Mouse (Mus musculus): ENCODE data around the gene Lrp1. TPM values are rescaled to one million over a fixed set of nuclear protein-coding genes. Genes with fewer than 3 reads are reported as not detected.

The Lrp1 gene
- total and polyA plus RNA-seq, 3 experiments: 0.39 to 0.42 TPM; not detected in 1

DNA sequence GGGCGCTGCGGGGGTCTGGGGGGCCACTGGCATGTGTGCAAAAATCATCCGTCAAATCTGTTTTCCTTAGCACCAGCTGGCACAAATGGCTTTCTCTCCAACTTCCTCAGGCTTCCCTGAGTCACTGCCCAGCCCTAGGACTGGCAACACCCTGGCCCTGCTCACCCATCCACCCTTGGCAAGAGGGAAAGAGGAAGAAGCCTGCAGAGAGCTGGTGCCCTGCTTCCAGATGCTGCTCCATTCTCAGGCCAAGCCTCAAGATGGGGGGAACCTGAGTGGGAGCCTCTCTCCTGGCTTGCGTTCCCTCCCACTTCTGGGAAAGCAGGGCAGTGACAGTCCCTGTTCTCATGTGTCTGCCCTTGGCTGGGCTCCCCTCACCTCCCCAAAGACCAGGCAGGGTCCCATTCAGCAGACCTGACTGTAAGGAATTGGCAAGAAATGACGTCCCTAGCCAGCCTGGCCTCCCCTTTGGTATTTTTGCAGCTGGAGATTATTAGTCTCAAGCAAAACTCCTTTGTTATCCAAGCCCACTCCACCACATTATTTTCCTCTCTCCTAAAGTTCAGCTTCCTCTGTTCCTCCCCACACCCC, 23.5 kb downstream of the Lrp1 start:
- H3K27ac ChIP-seq (ENCODE audit: control insufficient read depth, low read depth, low read length): no peak overlapping the region

GRCm38 (mm10) chr10:127596321-127596941, 24.5 kb downstream of the Lrp1 start:
- DNase-seq (ENCODE audit: low read depth, low spot score): peak; percentile 61
- H3K79me2 ChIP-seq (ENCODE audit: control insufficient read depth, insufficient read depth, low read length, poor library complexity): no peaks in the 10 kb centered on the region
- H3K9ac ChIP-seq (ENCODE audit: control insufficient read depth, low read depth, low read length, poor library complexity, severe bottlenecking): no peak overlapping the region
- peaks cover 0 to 37% of the 10 kb centered on the region in 2 experiments; a peak in 2 of 4 replicates for H3K4me1 ChIP-seq (ENCODE audit: control insufficient read depth in 1 of 2, insufficient read depth in 2 of 2, low read length in 2 of 2)
- H3K27ac ChIP-seq (ENCODE audit: control insufficient read depth, low read depth, low read length): no peak overlapping the region
- H3K27me3 ChIP-seq (ENCODE audit: control insufficient read depth in 1 of 2, insufficient read depth in 2 of 2, low read length in 2 of 2): peaks cover 0 to 4% of the 10 kb centered on the region in 2 experiments; a peak in 1 of 4 replicates
- no peak overlapping the region for H3K4me3 ChIP-seq (ENCODE audit: control insufficient read depth in 1 of 2, insufficient read depth in 1 of 2, low read depth in 2 of 2, low read length in 2 of 2)
- peaks cover 0 to 13% of the 10 kb centered on the region in 2 experiments; a peak in 2 of 4 replicates for H3K36me3 ChIP-seq (ENCODE audit: control insufficient read depth in 1 of 2, insufficient read depth in 2 of 2, low read length in 2 of 2)
- no peak for TF ChIP-seq SIN3A (IDR thresholded peaks at IDR 0.05; ENCODE audit: low read length)
- no peak for TF ChIP-seq USF1 (IDR thresholded peaks at IDR 0.05; ENCODE audit: low read depth, low read length)
- no peak for TF ChIP-seq BHLHE40 (IDR thresholded peaks at IDR 0.05; ENCODE audit: borderline replicate concordance, low read depth, low read length)
- no peak for TF ChIP-seq POLR2AphosphoS2 (IDR thresholded peaks at IDR 0.05; ENCODE audit: low read length)
- no peak for TF ChIP-seq UBTF (IDR thresholded peaks at IDR 0.05; ENCODE audit: borderline replicate concordance, insufficient read depth, low read depth, low read length)
- no peak for TF ChIP-seq ZMIZ1 (IDR thresholded peaks at IDR 0.05; ENCODE audit: low read depth, low read length)
- no peak for TF ChIP-seq MXI1 (IDR thresholded peaks at IDR 0.05; ENCODE audit: low read depth, low read length)
- no peak for TF ChIP-seq HCFC1 (IDR thresholded peaks at IDR 0.05; ENCODE audit: low read depth, low read length)
- no peak for TF ChIP-seq NRF1 (IDR thresholded peaks at IDR 0.05; ENCODE audit: insufficient read depth, low read depth, low read length, poor library complexity, severe bottlenecking)
- TF ChIP-seq NELFE (IDR thresholded peaks at IDR 0.05; ENCODE audit: low read depth, low read length): no peak
- no peak for TF ChIP-seq ELF1 (IDR thresholded peaks at IDR 0.05; ENCODE audit: low read depth, low read length)
- TF ChIP-seq RCOR1 (IDR thresholded peaks at IDR 0.05; ENCODE audit: low read depth, low read length): no peak; the same call in 1 of the 2 replicates
- TF ChIP-seq MAX (IDR thresholded peaks at IDR 0.05; ENCODE audit: low read length): no peak
- TF ChIP-seq EP300 (IDR thresholded peaks at IDR 0.05; ENCODE audit: low read depth in 1 of 2, low read length in 2 of 2): no peak; a peak in 1 of 4 replicates
- no peak for TF ChIP-seq TCF12 (IDR thresholded peaks at IDR 0.05; ENCODE audit: low read depth, low read length)
- no peak for TF ChIP-seq POLR2A (IDR thresholded peaks at IDR 0.05; ENCODE audit: control insufficient read depth in 1 of 2, insufficient read depth in 1 of 2, low read depth in 1 of 2, low read length in 2 of 2, poor library complexity in 1 of 2)
- no peaks in the 10 kb centered on the region for H3K9me3 ChIP-seq (replicated peaks; ENCODE audit: insufficient read depth, low read length)

More for the DNA sequence above, 23.5 kb downstream of the Lrp1 start:
- peaks cover 0 to 13% of the 10 kb centered on the region in 2 experiments; a peak in 2 of 4 replicates for H3K36me3 ChIP-seq (ENCODE audit: control insufficient read depth in 1 of 2, insufficient read depth in 2 of 2, low read length in 2 of 2)
- H3K9ac ChIP-seq (ENCODE audit: control insufficient read depth, low read depth, low read length, poor library complexity, severe bottlenecking): no peak overlapping the region
- H3K4me1 ChIP-seq (ENCODE audit: control insufficient read depth in 1 of 2, insufficient read depth in 2 of 2, low read length in 2 of 2): peaks cover 0 to 32% of the 10 kb centered on the region in 2 experiments; a peak in 2 of 4 replicates
- TF ChIP-seq POLR2A (IDR thresholded peaks at IDR 0.05; ENCODE audit: control insufficient read depth in 1 of 2, insufficient read depth in 1 of 2, low read depth in 1 of 2, low read length in 2 of 2, poor library complexity in 1 of 2) (no peak), BHLHE40 (IDR thresholded peaks at IDR 0.05; ENCODE audit: borderline replicate concordance, low read depth, low read length) (no peak), USF1 (IDR thresholded peaks at IDR 0.05; ENCODE audit: low read depth, low read length) (no peak), TAL1 (IDR thresholded peaks at IDR 0.05; ENCODE audit: low read length) (no peak), MYB (IDR thresholded peaks at IDR 0.05; ENCODE audit: low read depth, low read length) (no peak), MEF2A (IDR thresholded peaks at IDR 0.05; ENCODE audit: extremely low read depth, insufficient replicate concordance, low read depth, low read length, poor library complexity, severe bottlenecking) (no peak), HCFC1 (IDR thresholded peaks at IDR 0.05; ENCODE audit: low read depth, low read length) (no peak), KAT2A (conservative IDR thresholded peaks at IDR 0.05; ENCODE audit: low read depth, low read length) (no peak), GABPA (IDR thresholded peaks at IDR 0.05; ENCODE audit: low read depth, low read length) (no peak), RAD21 (IDR thresholded peaks at IDR 0.05; ENCODE audit: low read depth, low read length) (no peak), ELF1 (IDR thresholded peaks at IDR 0.05; ENCODE audit: low read depth, low read length) (no peak), TCF12 (IDR thresholded peaks at IDR 0.05; ENCODE audit: low read depth, low read length) (no peak), ZC3H11A (IDR thresholded peaks at IDR 0.05; ENCODE audit: low read depth, low read length) (no peak)
- DNase-seq (ENCODE audit: low read depth, low spot score): peak; percentile 17
- no peaks in the 10 kb centered on the region for H3K9me3 ChIP-seq (replicated peaks; ENCODE audit: insufficient read depth, low read length)
- no peak overlapping the region for H3K4me3 ChIP-seq (ENCODE audit: control insufficient read depth in 1 of 2, insufficient read depth in 1 of 2, low read depth in 2 of 2, low read length in 2 of 2)
- H3K27me3 ChIP-seq (ENCODE audit: control insufficient read depth in 1 of 2, insufficient read depth in 2 of 2, low read length in 2 of 2): peaks cover 0 to 4% of the 10 kb centered on the region in 2 experiments; a peak in 2 of 4 replicates
- no peaks in the 10 kb centered on the region for H3K79me2 ChIP-seq (ENCODE audit: control insufficient read depth, insufficient read depth, low read length, poor library complexity)

Measured in MEL (cell line).